Mouse (Mus musculus) MEL (cell line): ENCODE results near the gene Olfr209. TPM values are rescaled to one million over a fixed set of nuclear protein-coding genes. Genes with fewer than 3 reads are reported as not detected.

Source experiments
- DNase-seq: peaks from one replicate; pipeline ENCODE4 v3.0.0; 2011; ENCODE audit warnings: low read depth, low spot score
- H3K27ac ChIP-seq: 2 replicates; pipeline ENCODE4 v1.5.1; 2012; ENCODE audit warnings: low read depth, mild to moderate bottlenecking, control low read depth, low read length, moderate library complexity; ENCODE audit not compliant: control insufficient read depth
- H3K27me3 ChIP-seq, 2 experiments: fragments of 150-350 bp in 1 of 2; sonication (generic) in 1 of 2; 2 replicates each; pipeline ENCODE4 v1.6.1; 2012; ENCODE audit warnings: low read length in 2 of 2, mild to moderate bottlenecking in 2 of 2, improper control_type of control experiment in 1 of 2, moderate library complexity in 1 of 2; ENCODE audit not compliant: insufficient read depth in 2 of 2, control insufficient read depth in 1 of 2
- H3K36me3 ChIP-seq, 2 experiments: 2 replicates each; pipeline ENCODE4 v1.6.1; 2012 to 2014; ENCODE audit warnings: low read length in 2 of 2, improper control_type of control experiment in 1 of 2, inconsistent platforms in 1 of 2, mild to moderate bottlenecking in 1 of 2; ENCODE audit not compliant: insufficient read depth in 2 of 2, control insufficient read depth in 1 of 2
- H3K4me1 ChIP-seq, 2 experiments: fragments of 150-350 bp in 1 of 2; sonication (generic) in 1 of 2; 2 replicates each; pipeline ENCODE4 v1.6.1; 2012; ENCODE audit warnings: low read length in 2 of 2, improper control_type of control experiment in 1 of 2, mild to moderate bottlenecking in 1 of 2; ENCODE audit not compliant: insufficient read depth in 2 of 2, control insufficient read depth in 1 of 2
- H3K4me3 ChIP-seq, 2 experiments: fragments of 150-350 bp in 1 of 2; sonication (generic) in 1 of 2; 2 replicates each; pipeline ENCODE4 v1.5.1; 2012; ENCODE audit warnings: low read depth in 2 of 2, low read length in 2 of 2, mild to moderate bottlenecking in 2 of 2, moderate library complexity in 2 of 2, control low read depth in 1 of 2, improper control_type of control experiment in 1 of 2; ENCODE audit not compliant: control insufficient read depth in 1 of 2, insufficient read depth in 1 of 2
- H3K79me2 ChIP-seq: 2 replicates; pipeline ENCODE4 v1.6.1; 2012; ENCODE audit warnings: mild to moderate bottlenecking, low read length, moderate library complexity; ENCODE audit not compliant: control insufficient read depth, poor library complexity, insufficient read depth
- H3K9ac ChIP-seq: 2 replicates; pipeline ENCODE4 v1.6.1; 2012; ENCODE audit warnings: low read depth, mild to moderate bottlenecking, control low read depth, low read length, moderate library complexity; ENCODE audit not compliant: control insufficient read depth, poor library complexity, severe bottlenecking
- H3K9me3 ChIP-seq: fragments of 150-350 bp; sonication (generic); replicated peaks from 2 replicates; pipeline ENCODE4 v1.6.1; 2012; ENCODE audit warnings: mild to moderate bottlenecking, low read length, improper control_type of control experiment, moderate library complexity; ENCODE audit not compliant: insufficient read depth
- CHD1 ChIP-seq: IDR thresholded peaks from 2 replicates; pipeline ENCODE4 v1.6.1; 2012; ENCODE audit warnings: low read depth, mild to moderate bottlenecking, inconsistent platforms, low read length, improper control_type of control experiment
- CHD2 ChIP-seq: IDR thresholded peaks from 2 replicates; pipeline ENCODE4 v1.6.1; 2011; ENCODE audit warnings: low read length, improper control_type of control experiment
- CTCF ChIP-seq, 3 experiments: IDR thresholded peaks in 2 of 3; conservative IDR thresholded peaks in 1 of 3; 2 replicates each; pipeline ENCODE4 v1.5.1; 2011 to 2012; ENCODE audit warnings: low read length in 3 of 3, low read depth in 2 of 3, mild to moderate bottlenecking in 2 of 3, improper control_type of control experiment in 1 of 3, inconsistent platforms in 1 of 3, mixed read lengths in 1 of 3, moderate library complexity in 1 of 3; ENCODE audit not compliant: control insufficient read depth in 1 of 3, insufficient read depth in 1 of 3, poor library complexity in 1 of 3, severe bottlenecking in 1 of 3
- EP300 ChIP-seq, 2 experiments: IDR thresholded peaks; 2 replicates each; pipeline ENCODE4 v1.6.1; 2011; ENCODE audit warnings: improper control_type of control experiment in 2 of 2, low read length in 2 of 2, low read depth in 1 of 2, mild to moderate bottlenecking in 1 of 2
- ETS1 ChIP-seq: IDR thresholded peaks from 2 replicates; pipeline ENCODE4 v1.6.1; 2012; ENCODE audit warnings: low read depth, mild to moderate bottlenecking, inconsistent platforms, low read length, improper control_type of control experiment, moderate library complexity
- KAT2A ChIP-seq: conservative IDR thresholded peaks from 2 replicates; pipeline ENCODE4 v1.6.1; 2012; ENCODE audit warnings: low read depth, low read length, improper control_type of control experiment, inconsistent platforms
- MAFK ChIP-seq: IDR thresholded peaks from 2 replicates; pipeline ENCODE4 v1.6.1; 2011; ENCODE audit warnings: low read depth, mild to moderate bottlenecking, low read length, improper control_type of control experiment, borderline replicate concordance
- MAX ChIP-seq: IDR thresholded peaks from 2 replicates; pipeline ENCODE4 v1.6.1; 2011; ENCODE audit warnings: low read length, improper control_type of control experiment
- NELFE ChIP-seq: IDR thresholded peaks from 2 replicates; pipeline ENCODE4 v1.6.1; 2011; ENCODE audit warnings: low read depth, low read length, improper control_type of control experiment
- NRF1 ChIP-seq: IDR thresholded peaks from 2 replicates; pipeline ENCODE4 v1.6.1; 2014; ENCODE audit warnings: low read depth, mild to moderate bottlenecking, inconsistent platforms, low read length, improper control_type of control experiment, moderate library complexity; ENCODE audit not compliant: poor library complexity, insufficient read depth, severe bottlenecking
- POLR2A ChIP-seq, 2 experiments: IDR thresholded peaks; 2 replicates each; pipeline ENCODE4 v1.6.1; 2011 to 2012; ENCODE audit warnings: low read length in 2 of 2, mild to moderate bottlenecking in 2 of 2, control low read depth in 1 of 2, improper control_type of control experiment in 1 of 2, low read depth in 1 of 2, moderate library complexity in 1 of 2; ENCODE audit not compliant: control insufficient read depth in 1 of 2, insufficient read depth in 1 of 2, poor library complexity in 1 of 2
- POLR2AphosphoS5 ChIP-seq: IDR thresholded peaks from 2 replicates; pipeline ENCODE4 v1.6.1; 2012; ENCODE audit warnings: low read depth, borderline replicate concordance, mild to moderate bottlenecking, inconsistent platforms, low read length, moderate library complexity, mixed read lengths
- RAD21 ChIP-seq: IDR thresholded peaks from 2 replicates; pipeline ENCODE4 v1.6.1; 2011; ENCODE audit warnings: mild to moderate bottlenecking, low read depth, low read length, improper control_type of control experiment
- RCOR1 ChIP-seq: IDR thresholded peaks from 2 replicates; pipeline ENCODE4 v1.6.1; 2012; ENCODE audit warnings: low read depth, mild to moderate bottlenecking, inconsistent platforms, low read length, improper control_type of control experiment
- SIN3A ChIP-seq: IDR thresholded peaks from 2 replicates; pipeline ENCODE4 v1.6.1; 2012; ENCODE audit warnings: low read length, improper control_type of control experiment, inconsistent platforms
- SMC3 ChIP-seq: IDR thresholded peaks from 2 replicates; pipeline ENCODE4 v1.6.1; 2011; ENCODE audit warnings: low read depth, low read length, improper control_type of control experiment
- TBP ChIP-seq: IDR thresholded peaks from 2 replicates; pipeline ENCODE4 v1.8.0; 2011; ENCODE audit warnings: low read depth, low read length, improper control_type of control experiment
- TCF12 ChIP-seq: IDR thresholded peaks from 2 replicates; pipeline ENCODE4 v1.6.1; 2014; ENCODE audit warnings: low read depth, mild to moderate bottlenecking, inconsistent platforms, low read length, improper control_type of control experiment, moderate library complexity
- UBTF ChIP-seq: IDR thresholded peaks from 2 replicates; pipeline ENCODE4 v1.6.1; 2012; ENCODE audit warnings: low read depth, mild to moderate bottlenecking, inconsistent platforms, low read length, improper control_type of control experiment, moderate library complexity, borderline replicate concordance; ENCODE audit not compliant: insufficient read depth
- USF1 ChIP-seq: IDR thresholded peaks from 2 replicates; pipeline ENCODE4 v1.6.1; 2014; ENCODE audit warnings: low read depth, mild to moderate bottlenecking, inconsistent platforms, low read length, improper control_type of control experiment, moderate library complexity
- USF2 ChIP-seq, 2 experiments: IDR thresholded peaks; 2 replicates each; pipeline ENCODE4 v1.6.1; 2011 to 2012; ENCODE audit warnings: improper control_type of control experiment in 2 of 2, low read length in 2 of 2, borderline replicate concordance in 1 of 2, inconsistent platforms in 1 of 2, low read depth in 1 of 2, mild to moderate bottlenecking in 1 of 2; ENCODE audit not compliant: insufficient read depth in 1 of 2
- ZC3H11A ChIP-seq: IDR thresholded peaks from 2 replicates; pipeline ENCODE4 v1.6.1; 2012; ENCODE audit warnings: low read depth, mild to moderate bottlenecking, inconsistent platforms, low read length, improper control_type of control experiment
- ZKSCAN1 ChIP-seq: IDR thresholded peaks from 2 replicates; pipeline ENCODE4 v1.6.1; 2012; ENCODE audit warnings: low read depth, mild to moderate bottlenecking, inconsistent platforms, low read length, improper control_type of control experiment, moderate library complexity
- ZMIZ1 ChIP-seq: IDR thresholded peaks from 2 replicates; pipeline ENCODE4 v1.6.1; 2012; ENCODE audit warnings: low read depth, mild to moderate bottlenecking, inconsistent platforms, low read length, improper control_type of control experiment, moderate library complexity
- polyA plus RNA-seq, 2 experiments: library from polyadenylated mRNA; stranded (reverse) in 1 of 2; unstranded in 1 of 2; fragments of >175 nt in 1 of 2; fragments of >200 nt in 1 of 2; gene quantifications; 2 replicates each; pipeline versions ENCODE4 v1.2.1 to v1.2.4; 2012; ENCODE audit warnings: low replicate concordance in 2 of 2, low read depth in 1 of 2; ENCODE audit not compliant: insufficient read length in 2 of 2, insufficient read depth in 1 of 2, missing spikeins in 1 of 2
- total RNA-seq: library from RNA; depleted of rRNA; stranded (reverse); fragments of 300-350 nt; gene quantifications from 2 replicates; pipeline ENCODE4 v1.2.3, GENCODE M21; 2012

Olfr209 gene
- total and polyA plus RNA-seq, 3 experiments: not detected

DNA sequence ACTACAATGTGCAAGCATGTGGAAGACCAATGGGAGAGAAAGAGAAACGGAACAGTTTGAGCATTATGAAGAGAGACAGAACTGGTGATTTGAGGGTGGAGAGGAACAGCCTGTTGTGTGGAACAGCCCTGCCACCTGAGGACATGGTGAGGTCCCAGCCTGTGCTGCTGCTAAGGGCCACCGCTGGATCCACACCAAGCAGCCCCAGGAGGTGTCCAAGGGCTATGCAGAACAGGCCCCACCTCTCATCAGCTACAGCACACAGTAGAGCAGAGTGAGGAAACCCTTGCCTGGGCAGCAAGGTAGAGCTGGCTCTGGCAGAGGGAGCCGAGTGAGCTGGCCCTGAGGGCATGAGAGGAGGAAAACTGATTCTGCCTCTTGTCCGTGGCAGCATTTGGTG lies 38.2 kb upstream of the Olfr209 start:
- TF ChIP-seq CHD1: no peak
- no peak for TF ChIP-seq NELFE
- no peak for TF ChIP-seq POLR2A (IDR thresholded peaks at IDR 0.05; ENCODE audit: control insufficient read depth in 1 of 2, insufficient read depth in 1 of 2, low read depth in 1 of 2, low read length in 2 of 2, poor library complexity in 1 of 2)
- no peak for TF ChIP-seq ZKSCAN1
- TF ChIP-seq ZMIZ1: no peak
- no peak for TF ChIP-seq TCF12
- TF ChIP-seq USF2 (IDR thresholded peaks at IDR 0.05; ENCODE audit: borderline replicate concordance in 1 of 2, insufficient read depth in 1 of 2, low read depth in 1 of 2, low read length in 2 of 2): no peak
- no peak for TF ChIP-seq POLR2AphosphoS5
- H3K36me3 ChIP-seq: no peaks in the 10 kb centered on the region; a peak in 1 of 4 replicates
- H3K9me3 ChIP-seq: no peaks in the 10 kb centered on the region
- no peak overlapping the region for H3K4me3 ChIP-seq
- no peaks in the 10 kb centered on the region for H3K79me2 ChIP-seq
- no peak overlapping the region for H3K27ac ChIP-seq
- peaks cover 0 to 4% of the 10 kb centered on the region in 2 experiments; a peak in 1 of 4 replicates for H3K4me1 ChIP-seq
- H3K9ac ChIP-seq: no peak overlapping the region
- no peaks in the 10 kb centered on the region for H3K27me3 ChIP-seq
- DNase-seq: no peak

DNA sequence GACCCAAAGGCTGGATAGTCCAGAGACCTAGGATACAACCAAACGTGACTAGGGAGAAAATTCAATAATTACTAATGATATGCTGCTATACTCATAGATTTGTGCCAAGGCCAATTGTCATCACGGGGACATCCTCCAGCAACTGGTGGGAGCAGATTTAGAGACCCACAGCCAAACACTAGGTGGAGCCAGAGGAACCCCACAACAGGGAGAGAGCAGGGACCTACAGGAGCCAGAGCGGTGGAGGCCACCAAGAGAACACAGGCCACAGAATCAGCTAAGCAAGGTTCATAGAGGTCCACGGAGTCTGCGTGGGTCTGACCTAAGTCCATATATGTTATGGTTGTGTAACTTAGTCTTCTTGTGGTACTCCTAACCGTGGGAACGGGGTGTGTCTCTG lies 37.3 kb upstream of the Olfr209 start:
- TF ChIP-seq EP300 (IDR thresholded peaks at IDR 0.05; ENCODE audit: low read depth in 1 of 2, low read length in 2 of 2) (no peak), SMC3 (peak; percentile 61), RAD21 (peak; percentile 41), NRF1 (no peak), CTCF (IDR thresholded peaks at IDR 0.05 in 2 of 3, conservative IDR thresholded peaks at IDR 0.05 in 1 of 3; ENCODE audit: control insufficient read depth in 1 of 3, insufficient read depth in 1 of 3, low read depth in 2 of 3, low read length in 3 of 3, poor library complexity in 1 of 3, severe bottlenecking in 1 of 3) (peak in 2 of 3 experiments; percentile 50 to 59; a peak in 5 of 6 replicates), ZC3H11A (0 out of 2 replicates have a peak, but pooled peaks have one; percentile 14), MAX (no peak)
- H3K4me3 ChIP-seq: no peak overlapping the region
- no peaks in the 10 kb centered on the region for H3K9me3 ChIP-seq
- DNase-seq: peak; percentile 54
- peaks cover 0 to 4% of the 10 kb centered on the region in 2 experiments; a peak in 1 of 4 replicates for H3K4me1 ChIP-seq
- no peaks in the 10 kb centered on the region; a peak in 1 of 4 replicates for H3K36me3 ChIP-seq
- no peak overlapping the region for H3K9ac ChIP-seq
- H3K27me3 ChIP-seq: no peaks in the 10 kb centered on the region
- H3K79me2 ChIP-seq: no peaks in the 10 kb centered on the region
- no peak overlapping the region for H3K27ac ChIP-seq

GRCm38 (mm10) chr16:59393300-59393699 lies 29.5 kb upstream of the Olfr209 start:
- Histone ChIP-seq H3K9me3 (no peaks in the 10 kb centered on the region), H3K4me3 (no peak overlapping the region), H3K79me2 (no peaks in the 10 kb centered on the region), H3K27ac (no peak overlapping the region), H3K27me3 (no peaks in the 10 kb centered on the region), H3K9ac (no peak overlapping the region), H3K4me1 (no peaks in the 10 kb centered on the region), H3K36me3 (no peaks in the 10 kb centered on the region)
- TF ChIP-seq KAT2A (no peak), SIN3A (no peak), POLR2A (IDR thresholded peaks at IDR 0.05; ENCODE audit: control insufficient read depth in 1 of 2, insufficient read depth in 1 of 2, low read depth in 1 of 2, low read length in 2 of 2, poor library complexity in 1 of 2) (no peak), NRF1 (no peak), TBP (no peak), NELFE (no peak), MAFK (no peak), ETS1 (no peak), USF1 (no peak), RCOR1 (no peak), USF2 (IDR thresholded peaks at IDR 0.05; ENCODE audit: borderline replicate concordance in 1 of 2, insufficient read depth in 1 of 2, low read depth in 1 of 2, low read length in 2 of 2) (no peak), MAX (no peak), CHD2 (no peak), ZMIZ1 (no peak), UBTF (no peak), ZKSCAN1 (no peak), CHD1 (no peak)
- DNase-seq: peak; percentile 28
